Mouse (Mus musculus) liver, adult 2 months (tissue): Measurements from ENCODE around the gene Hes5. TPM values are rescaled to one million over a fixed set of nuclear protein-coding genes. Genes with fewer than 3 reads are reported as not detected.

Experiments
- DNase-seq: peaks from one replicate; pipeline ENCODE4 v3.0.0-alpha.2; 2011; ENCODE audit warnings: low read depth, low spot score; ENCODE audit errors: extremely low read depth
- H3K27ac ChIP-seq: fragments of 200-500 bp; replicated peaks from 2 replicates; pipeline ENCODE4 v1.5.1; 2012; ENCODE audit warnings: low read depth, mild to moderate bottlenecking, control low read depth, inconsistent platforms, low read length; ENCODE audit not compliant: insufficient read depth
- H3K27me3 ChIP-seq: fragments of 200-500 bp; 2 replicates; pipeline ENCODE4 v1.6.1; 2012; ENCODE audit warnings: mild to moderate bottlenecking, moderate library complexity, low read length, inconsistent platforms; ENCODE audit not compliant: control insufficient read depth, insufficient read depth
- H3K36me3 ChIP-seq: fragments of 200-500 bp; 2 replicates; pipeline ENCODE4 v1.6.1; 2012; ENCODE audit warnings: low read length, inconsistent platforms; ENCODE audit not compliant: control insufficient read depth, insufficient read depth
- H3K4me1 ChIP-seq: fragments of 200-500 bp; 2 replicates; pipeline ENCODE4 v1.6.1; 2011; ENCODE audit warnings: low read length; ENCODE audit not compliant: control insufficient read depth, insufficient read depth
- H3K4me3 ChIP-seq: fragments of 200-500 bp; 2 replicates; pipeline ENCODE4 v1.5.1; 2011; ENCODE audit warnings: low read depth, mild to moderate bottlenecking, control low read depth, low read length, moderate library complexity; ENCODE audit not compliant: insufficient read depth
- H3K79me2 ChIP-seq: fragments of 200-500 bp; 2 replicates; pipeline ENCODE4 v1.6.1; 2012; ENCODE audit warnings: inconsistent platforms, mild to moderate bottlenecking, low read length, moderate library complexity; ENCODE audit not compliant: control insufficient read depth, insufficient read depth
- H3K9ac ChIP-seq: fragments of 200-500 bp; 2 replicates; pipeline ENCODE4 v1.6.1; 2012; ENCODE audit warnings: low read depth, mild to moderate bottlenecking, control low read depth, inconsistent platforms, low read length
- CTCF ChIP-seq: fragments of 200-500 bp; IDR thresholded peaks from 2 replicates; pipeline ENCODE4 v1.5.1; 2011; ENCODE audit warnings: low read depth, low read length, control low read depth
- POLR2A ChIP-seq: fragments of 200-500 bp; IDR thresholded peaks from 2 replicates; pipeline ENCODE4 v1.6.1; 2011; ENCODE audit warnings: low read length, control low read depth; ENCODE audit not compliant: insufficient read depth; ENCODE audit errors: extremely low read depth
- WGBS: fragments of 180-500 bp; shearing (Covaris S2); methylation state at CpG from one replicate; pipeline ENCODE4 v1.1.7; 2018; 5-methylcytosine and 5-hydroxymethylcytosine counted together
- polyA plus RNA-seq: library from polyadenylated mRNA; depleted of rRNA; stranded (reverse); fragments of >200 nt; gene quantifications from 2 replicates; pipeline ENCODE4 v1.2.3, GENCODE M21; 2012
- total RNA-seq: library from RNA; depleted of rRNA; stranded (reverse); fragments of >200 nt; gene quantifications from 2 replicates; pipeline ENCODE4 v1.2.3, GENCODE M21; 2014

Hes5 gene
- total and polyA plus RNA-seq, 2 experiments = not detected

DNA sequence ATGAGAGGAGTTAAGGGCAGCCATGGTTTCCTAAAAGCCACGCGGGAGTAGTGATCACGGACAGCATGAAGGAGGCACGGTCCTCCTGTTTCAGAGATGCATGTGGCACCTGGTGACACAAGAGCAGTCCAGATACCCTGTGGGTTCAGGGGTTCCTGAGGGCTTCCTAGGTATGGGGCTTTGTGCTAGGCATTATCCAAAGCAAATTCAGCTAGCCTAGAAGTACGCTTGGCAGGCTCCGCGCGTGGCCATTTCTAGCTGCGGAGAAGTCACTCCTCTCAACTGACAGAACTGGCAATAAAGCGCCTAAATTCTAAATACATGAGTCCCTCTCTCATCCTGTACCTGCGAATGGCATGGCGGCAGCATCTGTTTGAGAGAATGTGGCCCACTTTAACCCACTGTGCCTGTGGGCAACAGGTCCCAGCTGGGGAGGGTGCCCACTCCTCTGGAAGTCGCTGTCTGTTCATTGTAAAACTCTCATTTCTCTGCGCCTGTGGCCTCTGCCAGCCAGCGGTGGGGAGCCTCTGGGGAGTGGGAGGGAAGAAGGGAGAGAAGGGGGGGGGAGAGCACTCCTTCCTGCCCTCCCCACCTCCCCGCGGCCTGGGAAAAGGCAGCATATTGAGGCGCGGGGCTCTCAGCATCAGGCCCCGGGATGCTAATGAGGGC lies 568 bp upstream of the Hes5 start:
- Histone ChIP-seq H3K36me3 (no peaks in the 10 kb centered on the region), H3K9ac (no peak overlapping the region), H3K27ac (no peak overlapping the region), H3K27me3 (peaks cover 23% of the 10 kb centered on the region), H3K79me2 (peaks cover 4% of the 10 kb centered on the region; the same call in 1 of the 2 replicates), H3K4me3 (peak overlapping the region; percentile 33; the same call in 1 of the 2 replicates), H3K4me1 (peaks cover 3% of the 10 kb centered on the region)
- TF ChIP-seq POLR2A = no peak
- TF ChIP-seq CTCF = no peak
- WGBS = 33% methylated on average over 20 of the region's 20 CpGs
- no peak for DNase-seq

DNA sequence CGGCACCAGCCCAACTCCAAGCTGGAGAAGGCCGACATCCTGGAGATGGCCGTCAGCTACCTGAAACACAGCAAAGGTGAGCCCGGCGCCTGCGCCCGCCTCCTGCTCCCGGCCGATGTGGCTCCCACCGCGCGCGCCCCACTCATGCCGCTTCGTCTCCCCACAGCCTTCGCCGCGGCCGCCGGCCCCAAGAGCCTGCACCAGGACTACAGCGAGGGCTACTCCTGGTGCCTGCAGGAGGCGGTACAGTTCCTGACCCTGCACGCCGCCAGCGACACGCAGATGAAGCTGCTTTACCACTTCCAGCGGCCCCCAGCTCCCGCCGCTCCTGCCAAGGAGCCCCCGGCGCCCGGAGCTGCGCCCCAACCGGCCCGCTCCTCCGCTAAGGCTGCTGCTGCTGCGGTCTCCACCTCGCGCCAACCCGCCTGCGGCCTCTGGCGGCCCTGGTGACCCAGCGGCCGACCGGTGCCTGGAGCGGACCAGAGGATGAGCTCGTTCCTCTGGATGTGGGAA lies 559 bp downstream of the Hes5 start:
- H3K4me1 ChIP-seq = peaks cover 3% of the 10 kb centered on the region
- no peak for DNase-seq
- peaks cover 22% of the 10 kb centered on the region; the same call in 1 of the 2 replicates for H3K27me3 ChIP-seq
- TF ChIP-seq POLR2A = no peak
- TF ChIP-seq CTCF = peak; percentile 8; the same call in 1 of the 2 replicates
- H3K79me2 ChIP-seq = peaks cover 4% of the 10 kb centered on the region; the same call in 1 of the 2 replicates
- H3K4me3 ChIP-seq = peak overlapping the region; percentile 33; the same call in 1 of the 2 replicates
- H3K36me3 ChIP-seq = no peaks in the 10 kb centered on the region
- H3K9ac ChIP-seq = peak overlapping the region; percentile 21; the same call in 1 of the 2 replicates
- no peak overlapping the region for H3K27ac ChIP-seq
- WGBS = 2% methylated on average over 47 of the region's 47 CpGs

DNA sequence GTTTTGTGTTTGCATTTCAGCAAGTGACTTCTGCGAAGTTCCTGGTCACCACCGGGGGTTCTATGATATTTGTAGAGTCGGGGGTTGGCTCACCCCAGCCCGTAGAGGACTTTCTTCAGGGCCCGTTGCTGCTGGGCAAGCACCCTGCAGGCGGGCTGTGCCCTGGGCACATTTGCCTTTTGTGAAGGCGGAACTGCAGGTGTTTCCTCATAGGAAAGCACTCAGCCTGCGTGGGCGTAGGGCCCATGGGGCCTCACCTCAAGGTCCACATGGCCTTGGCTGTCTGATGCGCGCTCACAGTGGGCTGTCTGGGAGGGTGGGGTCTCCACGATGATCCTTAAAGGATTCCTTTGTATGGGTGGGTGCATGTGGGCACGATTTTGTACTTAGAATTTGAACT lies 1.2 kb downstream of the Hes5 start:
- H3K27me3 ChIP-seq = peaks cover 22% of the 10 kb centered on the region; the same call in 1 of the 2 replicates
- TF ChIP-seq CTCF (no peak), POLR2A (no peak)
- no peak for DNase-seq

DNA sequence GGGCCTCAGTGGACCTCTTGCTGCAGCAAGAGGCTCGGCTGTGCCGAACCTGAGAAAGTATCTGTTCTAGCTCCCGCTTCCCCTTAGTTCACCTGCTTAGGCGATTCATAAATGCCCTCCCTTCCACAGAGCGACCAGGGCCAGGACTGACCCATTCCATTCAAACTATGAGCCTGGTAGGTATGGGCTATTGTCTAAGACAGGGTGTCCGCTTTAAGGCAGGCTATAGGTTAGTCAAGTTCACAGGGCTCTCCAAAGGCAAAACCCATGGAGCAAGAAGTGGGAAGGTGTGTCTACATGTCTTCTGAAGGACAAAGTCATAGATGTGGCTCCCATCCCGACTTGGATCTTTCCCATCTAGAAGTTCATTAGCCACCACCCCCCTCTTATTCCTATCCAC lies 2.0 kb downstream of the Hes5 start:
- 90% methylated on average over 7 of the region's 7 CpGs for WGBS
- TF ChIP-seq CTCF = no peak
- no peak for TF ChIP-seq POLR2A
- Histone ChIP-seq H3K27me3 (peaks cover 22% of the 10 kb centered on the region; the same call in 1 of the 2 replicates), H3K79me2 (peaks cover 7% of the 10 kb centered on the region; the same call in 1 of the 2 replicates), H3K36me3 (no peaks in the 10 kb centered on the region), H3K4me1 (peaks cover 3% of the 10 kb centered on the region), H3K9ac (no peak overlapping the region), H3K27ac (no peak overlapping the region), H3K4me3 (no peak overlapping the region)
- DNase-seq = no peak

More for the DNA sequence above, 1.2 kb downstream of the Hes5 start:
- Histone ChIP-seq H3K27ac (no peak overlapping the region), H3K79me2 (peaks cover 4% of the 10 kb centered on the region; the same call in 1 of the 2 replicates), H3K4me1 (peaks cover 3% of the 10 kb centered on the region), H3K36me3 (no peaks in the 10 kb centered on the region), H3K9ac (no peak overlapping the region), H3K4me3 (no peak overlapping the region)
- 46% methylated on average over 13 of the region's 13 CpGs for WGBS

DNA sequence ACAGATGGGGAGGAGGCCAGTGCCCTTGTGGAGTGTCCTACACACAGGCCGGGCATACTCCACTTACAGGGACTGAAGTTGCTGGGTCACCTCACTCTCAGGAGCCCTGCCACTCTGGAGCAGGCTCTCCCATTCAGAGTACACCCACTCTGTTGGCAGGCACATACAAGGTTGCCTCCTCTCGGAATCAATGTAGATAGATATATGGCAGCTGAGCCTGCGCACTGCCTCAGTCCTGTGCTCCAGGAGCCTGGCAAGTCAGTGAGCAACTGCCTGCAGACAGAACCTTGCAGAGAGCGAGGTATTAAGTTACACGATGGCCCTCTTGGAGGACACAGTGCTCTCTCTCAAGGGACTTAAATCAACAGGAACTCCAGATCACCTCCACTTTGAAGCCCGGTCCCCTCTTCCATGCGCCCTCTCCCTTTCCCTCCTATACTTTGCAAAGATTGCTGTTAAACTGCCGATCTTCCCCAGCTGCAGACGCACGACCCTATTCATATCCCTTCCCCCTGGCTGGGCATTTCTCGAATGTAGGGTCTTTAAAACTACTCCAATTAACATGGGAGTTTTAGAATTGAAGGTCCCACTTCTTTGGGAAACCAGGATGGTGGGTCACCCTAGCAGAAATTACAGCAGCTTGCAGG lies 2.6 kb downstream of the Hes5 start:
- H3K27ac ChIP-seq = no peak overlapping the region

More for the DNA sequence above, 2.6 kb downstream of the Hes5 start:
- 73% methylated on average over 11 of the region's 11 CpGs for WGBS
- no peak for DNase-seq
- TF ChIP-seq POLR2A (no peak), CTCF (no peak)
- H3K36me3 ChIP-seq = no peaks in the 10 kb centered on the region
- H3K4me1 ChIP-seq = peaks cover 3% of the 10 kb centered on the region
- no peak overlapping the region for H3K4me3 ChIP-seq
- H3K79me2 ChIP-seq = peaks cover 7% of the 10 kb centered on the region; the same call in 1 of the 2 replicates
- 0 out of 2 replicates have a peak overlapping the region, but pooled peaks have one; percentile 29 for H3K9ac ChIP-seq
- peaks cover 22% of the 10 kb centered on the region; the same call in 1 of the 2 replicates for H3K27me3 ChIP-seq
